Mouse (Mus musculus) hindbrain, postnatal 0 days (tissue): Measurements from ENCODE around the gene Kctd11. TPM values are rescaled to one million over a fixed set of nuclear protein-coding genes. Genes with fewer than 3 reads are reported as not detected.

Experiments used
- ATAC-seq: fragments of 200-750 bp; cut with Nextera tagmentation; 2 replicates; pipeline ENCODE4 v1.8.0; 2017; ENCODE audit warnings: mild to moderate bottlenecking, moderate TSS enrichment, moderate library complexity
- DNase-seq: peaks from one replicate; pipeline ENCODE4 v3.0.0-alpha.2; 2015; ENCODE audit warnings: low spot score
- H3K27ac ChIP-seq: fragments of 300-500 bp; sonication (generic); 2 replicates; pipeline ENCODE4 v1.5.1; 2014; ENCODE audit warnings: mild to moderate bottlenecking
- H3K27me3 ChIP-seq: fragments of 300-500 bp; sonication (generic); 2 replicates; pipeline ENCODE4 v1.6.1; 2014; ENCODE audit warnings: low read length, mixed read lengths; ENCODE audit not compliant: insufficient read depth
- H3K36me3 ChIP-seq: fragments of 300-500 bp; sonication (generic); 2 replicates; pipeline ENCODE4 v1.6.1; 2014; ENCODE audit warnings: low read length, mixed read lengths; ENCODE audit not compliant: insufficient read depth
- H3K4me1 ChIP-seq: fragments of 300-500 bp; sonication (generic); 2 replicates; pipeline ENCODE4 v1.6.1; 2014; ENCODE audit warnings: antibody characterized with exemption, low read length, mixed read lengths; ENCODE audit not compliant: insufficient read depth
- H3K4me2 ChIP-seq: fragments of 300-500 bp; sonication (generic); 2 replicates; pipeline ENCODE4 v1.6.1; 2014; ENCODE audit warnings: low read depth, mild to moderate bottlenecking, low read length, moderate library complexity, mixed read lengths
- H3K4me3 ChIP-seq: fragments of 300-500 bp; sonication (generic); 2 replicates; pipeline ENCODE4 v1.5.1; 2014; ENCODE audit warnings: low read length
- H3K9ac ChIP-seq: fragments of 300-500 bp; sonication (generic); replicated peaks from 2 replicates; pipeline ENCODE4 v1.6.1; 2014; ENCODE audit warnings: mild to moderate bottlenecking, low read length, moderate library complexity, mixed read lengths
- H3K9me3 ChIP-seq: fragments of 300-500 bp; sonication (generic); 2 replicates; pipeline ENCODE4 v1.6.1; 2016; ENCODE audit warnings: low read length, mixed read lengths
- CTCF ChIP-seq: IDR thresholded peaks from 2 replicates; pipeline ENCODE4 v1.5.1; 2016; ENCODE audit warnings: antibody characterized with exemption, control low read depth, low read depth
- WGBS: fragments of 180-500 bp; shearing (Covaris S2); extraction: QIAGEN DNeasy Blood & Tissue Kit; methylation state at CpG from one replicate; pipeline ENCODE4 v1.1.7; 2014; 5-methylcytosine and 5-hydroxymethylcytosine counted together
- polyA plus RNA-seq: library from polyadenylated mRNA; unstranded; fragments of >200 nt; fragmentation: Nextera tagmentation; extraction: Ambion mirVana; gene quantifications from 2 replicates; pipeline ENCODE4 v1.2.1, GENCODE M21; 2015
- total RNA-seq: library from RNA; depleted of rRNA; stranded (reverse); fragments of >200 nt; gene quantifications from 2 replicates; pipeline ENCODE4 v1.2.3, GENCODE M21; 2014

Kctd11 gene
- total and polyA plus RNA-seq, 2 experiments from 2014 or later = 1.3 to 2.0 TPM

GRCm38 (mm10) chr11:69876867-69877266 lies 4.3 kb downstream of the Kctd11 start:
- H3K27ac ChIP-seq = no peak overlapping the region
- peaks cover 5% of the 10 kb centered on the region; the same call in 1 of the 2 replicates for H3K4me1 ChIP-seq
- DNase-seq (peak; percentile 86), ATAC-seq (peak; percentile 58; the same call in 1 of the 2 replicates)
- H3K4me2 ChIP-seq = peak overlapping the region; percentile 42
- no peak overlapping the region for H3K9ac ChIP-seq
- no peaks in the 10 kb centered on the region for H3K27me3 ChIP-seq
- no peaks in the 10 kb centered on the region for H3K9me3 ChIP-seq
- peak; percentile 88 for TF ChIP-seq CTCF
- 3% methylated on average over 12 of the region's 12 CpGs for WGBS
- H3K4me3 ChIP-seq = 0 out of 2 replicates have a peak overlapping the region, but pooled peaks have one; percentile 7
- H3K36me3 ChIP-seq = no peaks in the 10 kb centered on the region

- WGBS = 68% methylated on average over 7 of the region's 7 CpGs
These were observed 5.0 kb downstream of the Kctd11 start for GRCm38 (mm10) chr11:69876186-69876585.

GRCm38 (mm10) chr11:69872451-69872850 lies 8.8 kb downstream of the Kctd11 start:
- H3K4me3 ChIP-seq = no peak overlapping the region
- peaks cover 5% of the 10 kb centered on the region; the same call in 1 of the 2 replicates for H3K4me1 ChIP-seq
- no peak overlapping the region for H3K4me2 ChIP-seq
- no peak overlapping the region for H3K27ac ChIP-seq
- WGBS = 67% methylated on average over 4 of the region's 4 CpGs
- no peak for DNase-seq
- H3K36me3 ChIP-seq = no peaks in the 10 kb centered on the region
- no peak for ATAC-seq
- no peak overlapping the region for H3K9ac ChIP-seq
- no peaks in the 10 kb centered on the region for H3K9me3 ChIP-seq
- TF ChIP-seq CTCF = no peak
- no peaks in the 10 kb centered on the region for H3K27me3 ChIP-seq

More at GRCm38 (mm10) chr11:69876186-69876585, 5.0 kb downstream of the Kctd11 start:
- no peaks in the 10 kb centered on the region for H3K36me3 ChIP-seq
- DNase-seq (no peak), ATAC-seq (no peak)
- no peak overlapping the region for H3K27ac ChIP-seq
- H3K4me1 ChIP-seq = peaks cover 5% of the 10 kb centered on the region; the same call in 1 of the 2 replicates
- H3K9ac ChIP-seq = no peak overlapping the region
- H3K4me3 ChIP-seq = no peak overlapping the region
- H3K4me2 ChIP-seq = no peak overlapping the region
- TF ChIP-seq CTCF = no peak
- H3K27me3 ChIP-seq = no peaks in the 10 kb centered on the region
- H3K9me3 ChIP-seq = no peaks in the 10 kb centered on the region

GRCm38 (mm10) chr11:69871822-69872221 lies 9.4 kb downstream of the Kctd11 start:
- Histone ChIP-seq H3K9me3 (no peaks in the 10 kb centered on the region), H3K36me3 (no peaks in the 10 kb centered on the region), H3K9ac (no peak overlapping the region), H3K4me2 (no peak overlapping the region), H3K4me3 (no peak overlapping the region), H3K4me1 (no peaks in the 10 kb centered on the region), H3K27me3 (no peaks in the 10 kb centered on the region), H3K27ac (no peak overlapping the region)
- 91% methylated on average over 7 of the region's 7 CpGs for WGBS
- no peak for DNase-seq
- no peak for ATAC-seq
- no peak for TF ChIP-seq CTCF

DNA sequence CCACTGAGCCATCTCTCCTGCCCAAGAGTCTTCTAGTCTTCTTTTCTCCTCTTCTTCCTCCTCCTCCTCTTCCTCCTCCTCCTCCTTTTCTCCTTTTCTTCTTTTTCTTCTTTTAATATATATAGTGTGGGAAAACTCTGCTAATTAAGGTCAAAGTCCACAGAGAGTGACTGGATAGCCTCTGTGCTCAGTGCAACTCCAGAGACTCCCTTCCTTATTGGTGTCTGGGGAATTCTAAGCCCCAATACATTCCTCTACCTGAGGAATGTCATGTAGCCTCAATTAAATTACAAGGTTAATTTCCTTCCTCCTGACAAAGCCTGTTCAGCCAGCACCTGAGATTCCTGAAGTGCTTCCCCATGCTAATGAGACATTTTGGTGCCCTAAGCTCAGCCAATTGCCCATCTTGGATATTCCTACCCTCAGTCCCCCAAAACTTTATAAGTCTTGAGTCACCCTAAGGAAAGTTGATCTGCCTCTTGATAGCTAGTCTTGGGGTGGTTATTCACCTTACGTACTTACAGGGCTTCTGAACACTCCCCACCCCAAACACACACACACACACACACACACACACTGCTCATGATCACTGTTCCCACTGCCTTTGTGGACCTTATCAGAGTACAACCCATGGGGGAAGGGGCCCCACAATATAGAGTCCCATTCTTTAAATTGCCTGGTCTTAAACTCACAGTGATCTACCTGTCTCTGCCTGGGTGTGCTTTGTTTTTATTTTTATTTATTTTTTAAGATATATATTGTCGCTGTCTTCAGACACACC lies 10.7 kb downstream of the Kctd11 start:
- no peaks in the 10 kb centered on the region for H3K9me3 ChIP-seq
- DNase-seq = no peak
- H3K27ac ChIP-seq = no peak overlapping the region
- H3K4me2 ChIP-seq = no peak overlapping the region
- no peak overlapping the region for H3K4me3 ChIP-seq
- WGBS = 85% methylated on average over 2 of the region's 2 CpGs
- no peak for ATAC-seq
- no peak for TF ChIP-seq CTCF
- no peaks in the 10 kb centered on the region for H3K4me1 ChIP-seq
- no peaks in the 10 kb centered on the region for H3K27me3 ChIP-seq
- H3K9ac ChIP-seq = no peak overlapping the region
- no peaks in the 10 kb centered on the region for H3K36me3 ChIP-seq

- no peaks in the 10 kb centered on the region for H3K9me3 ChIP-seq
- no peaks in the 10 kb centered on the region for H3K4me1 ChIP-seq
- WGBS = 65% methylated on average over 9 of the region's 9 CpGs
- no peak overlapping the region for H3K27ac ChIP-seq
- H3K27me3 ChIP-seq = no peaks in the 10 kb centered on the region
- no peak overlapping the region for H3K4me2 ChIP-seq
- no peak for DNase-seq
- TF ChIP-seq CTCF = no peak
- no peak overlapping the region for H3K9ac ChIP-seq
- no peak for ATAC-seq
- H3K36me3 ChIP-seq = no peaks in the 10 kb centered on the region
- H3K4me3 ChIP-seq = no peak overlapping the region
These were observed 13.9 kb downstream of the Kctd11 start for GRCm38 (mm10) chr11:69867335-69867734.

- no peak for TF ChIP-seq CTCF
- ATAC-seq (no peak), DNase-seq (no peak)
- Histone ChIP-seq H3K4me1 (no peaks in the 10 kb centered on the region), H3K36me3 (no peaks in the 10 kb centered on the region), H3K27me3 (no peaks in the 10 kb centered on the region), H3K9ac (no peak overlapping the region), H3K4me2 (no peak overlapping the region), H3K4me3 (no peak overlapping the region), H3K9me3 (no peaks in the 10 kb centered on the region), H3K27ac (no peak overlapping the region)
- WGBS = 65% methylated on average over 9 of the region's 9 CpGs
These were observed 15.6 kb downstream of the Kctd11 start for GRCm38 (mm10) chr11:69865561-69865960.
